Comparison of ENCODE assay signal across 30 mouse cellular contexts in genomic region chr19:8405011-8405410, GRCm38 (mm10). TPM values are rescaled to one million over a fixed set of nuclear protein-coding genes. Genes with fewer than 3 reads are reported as not detected.
"Had no signal": no experiment of that assay in that cellular context is flagged by ENCODE, and none has a peak within 500 bp of the region (broad histone marks: within the 10 kb centered on the region; RNA-seq: fewer than 3 reads in every experiment).

TSS of gene Slc22a30 (minus strand) at chr19:8405111.

RNA-seq across cellular contexts. Expression of gene Slc22a30, which starts in this region (rescaled TPM):
- total RNA-seq: common myeloid progenitor, adult 5-6 weeks; forebrain, postnatal 0 days; gastrocnemius, adult 18-20 months; gastrocnemius, adult 2 months; gastrocnemius, adult 8-10 months; gastrocnemius, postnatal 10 days; gastrocnemius, postnatal 14 days; gastrocnemius, postnatal 25 days; gastrocnemius, postnatal 36 days; gastrocnemius, postnatal 4 days; granulocyte monocyte progenitor cell, adult 5-6 weeks; heart, adult 18-20 months; heart, adult 2 months had no signal
- polyA plus RNA-seq: cerebellum, adult 2 months; embryonic facial prominence, embryonic 10.5 days; embryonic facial prominence, embryonic 11.5 days; embryonic facial prominence, embryonic 12.5 days; embryonic facial prominence, embryonic 13.5 days; embryonic facial prominence, embryonic 14.5 days; embryonic facial prominence, embryonic 15.5 days; erythroblast, embryonic 14.5 days; forebrain, embryonic 10.5 days; forebrain, embryonic 11.5 days; forebrain, embryonic 12.5 days; forebrain, embryonic 13.5 days; forebrain, embryonic 14.5 days; forebrain, embryonic 15.5 days; forebrain, embryonic 16.5 days; forebrain, postnatal 0 days; frontal cortex, adult 2 months; gonadal fat pad, adult 2 months; heart, adult 2 months had no signal
